Mouse (Mus musculus): ENCODE results near the gene Dlat.
"Not testable (repeated sequence)": the region's sequence is repeated elsewhere in the genome, so short reads cannot be mapped to it uniquely, and the experiment has no call there.

Gene Dlat

GRCm38 (mm10) chr9:50660431-50660830 is 851 bp upstream of the Dlat start:
- DNase-seq (ENCODE audit: low spot score), result peak; percentile 33

- peak; percentile 20 for DNase-seq (ENCODE audit: low spot score)
Measured at GRCm38 (mm10) chr9:50658941-50659388, 615 bp downstream of the Dlat start.

DNA sequence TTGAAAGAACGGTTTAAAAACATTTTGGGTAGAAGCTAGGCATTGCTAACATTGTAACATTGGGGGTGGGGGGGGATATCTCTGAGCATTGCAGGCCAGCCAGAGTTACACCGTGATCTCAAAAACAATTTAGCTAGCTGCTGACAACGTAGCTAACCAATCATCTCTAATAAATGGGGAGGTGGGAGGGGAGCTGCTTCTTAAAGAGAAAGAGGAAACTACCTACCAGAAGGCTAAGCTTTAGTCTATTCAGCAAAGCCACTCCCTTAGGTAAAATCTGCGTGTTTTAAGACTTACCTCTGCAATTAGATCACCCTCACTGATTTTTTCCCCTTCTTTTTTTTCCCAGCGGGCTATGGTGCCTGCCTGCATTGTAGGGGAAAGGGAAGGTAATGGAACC is 1.2 kb downstream of the Dlat start:
- DNase-seq (ENCODE audit: low spot score), result peak; percentile 14

GRCm38 (mm10) chr9:50650503-50650902 is 9.1 kb downstream of the Dlat start:
- no peak for DNase-seq (ENCODE audit: low spot score)

GRCm38 (mm10) chr9:50646826-50647370 is 12.7 kb downstream of the Dlat start:
- no peak for DNase-seq (ENCODE audit: low spot score)

- DNase-seq (ENCODE audit: low spot score), result no peak
Measured at GRCm38 (mm10) chr9:50634270-50634669, 25.3 kb downstream of the Dlat start.

DNA sequence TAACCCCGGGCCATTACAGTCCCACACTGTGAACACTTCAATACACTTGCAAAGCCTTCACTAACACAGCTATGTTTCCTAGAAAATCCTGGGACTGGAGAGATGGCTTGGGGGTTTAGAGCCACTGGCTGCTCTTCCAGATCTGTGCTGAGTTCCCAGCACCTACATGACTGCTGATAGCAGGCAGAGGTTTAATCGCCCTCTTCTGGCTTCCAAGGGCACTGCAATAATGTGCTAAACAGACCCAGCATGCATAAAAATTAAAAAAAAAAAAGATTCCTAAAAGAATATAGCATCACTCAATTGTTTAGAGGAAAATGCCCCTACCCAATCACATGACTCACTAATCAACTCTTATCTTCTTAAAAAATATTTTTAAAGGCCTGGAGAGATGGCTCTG is 26.5 kb downstream of the Dlat start:
- peak; percentile 26 for DNase-seq (ENCODE audit: low spot score)

- DNase-seq (ENCODE audit: low spot score), result no peak
Measured at GRCm38 (mm10) chr9:50632016-50632688, 27.4 kb downstream of the Dlat start.

DNA sequence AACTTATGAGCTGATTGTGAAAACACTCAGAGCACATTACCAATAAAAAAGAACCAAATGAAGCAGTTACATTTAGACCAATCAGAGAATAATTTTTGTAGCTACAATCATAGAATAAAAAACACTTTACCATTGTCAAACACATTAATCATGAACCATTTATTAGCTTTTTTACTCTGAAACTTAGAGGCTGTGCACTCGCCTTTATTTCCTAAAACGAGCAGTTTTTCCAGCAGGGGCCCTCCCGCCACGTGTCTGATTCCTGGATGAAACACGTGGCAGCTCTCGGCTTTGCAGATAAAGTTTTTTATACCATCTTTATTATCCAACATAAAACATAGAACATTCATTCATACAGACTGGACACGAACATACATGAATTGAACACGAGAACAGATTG is 28.7 kb downstream of the Dlat start:
- not testable (repeated sequence) for DNase-seq (ENCODE audit: low spot score)

- DNase-seq (ENCODE audit: low spot score), result no peak
Measured at GRCm38 (mm10) chr9:50617794-50618330, 41.7 kb downstream of the Dlat start.

GRCm38 (mm10) chr9:50616766-50617603 is 42.6 kb downstream of the Dlat start, which contains the start of the genes Pih1d2 and Nkapd1:
Gene Pih1d2, plus strand, starts transcription at chr9:50617321.
Gene Nkapd1, minus strand, starts transcription at chr9:50617464.
- peak; percentile 94 for DNase-seq (ENCODE audit: low spot score)

DNA sequence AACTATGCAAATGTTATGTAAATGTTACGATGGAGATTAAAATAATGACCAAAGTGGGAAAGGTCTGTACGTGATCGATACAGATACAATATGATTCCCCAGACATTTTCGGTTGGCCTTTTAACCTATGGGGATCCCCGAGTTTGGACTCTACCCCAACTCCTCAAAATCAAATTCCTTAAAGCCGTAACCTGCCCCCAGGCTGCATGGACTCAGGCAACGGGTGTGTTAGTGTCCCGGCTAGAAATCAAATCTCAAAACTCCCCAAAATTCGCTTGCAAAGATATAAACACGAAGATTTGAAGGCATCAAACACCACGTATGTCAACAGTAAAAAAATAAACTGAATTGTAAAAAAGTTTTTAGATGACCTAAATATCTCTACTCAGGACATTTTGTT is 43.4 kb downstream of the Dlat start:
- DNase-seq (ENCODE audit: low spot score), result no peak

- DNase-seq (ENCODE audit: low spot score), result no peak
Measured at GRCm38 (mm10) chr9:50612115-50612514, 47.5 kb downstream of the Dlat start.

DNA sequence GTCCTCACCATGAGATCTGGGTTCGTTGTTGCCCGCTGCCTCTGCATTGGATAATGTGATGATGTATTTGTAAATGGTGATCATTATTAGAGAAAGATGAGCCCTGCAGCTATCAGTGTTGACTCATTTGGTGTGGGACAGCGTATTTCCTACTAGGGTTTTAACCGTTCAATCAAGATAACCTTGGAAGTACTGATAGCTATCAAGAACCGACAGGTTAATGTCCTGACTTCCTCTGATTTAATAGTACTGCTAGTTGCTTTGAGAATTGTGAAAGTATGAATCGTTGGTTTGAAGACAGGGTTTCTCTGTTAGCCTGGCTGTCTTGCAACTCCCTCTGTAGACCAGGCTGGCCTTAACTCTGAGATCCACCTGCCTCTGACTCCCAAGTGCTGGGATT is 55.2 kb downstream of the Dlat start:
- DNase-seq (ENCODE audit: low spot score), result no peak

- DNase-seq (ENCODE audit: low spot score), result no peak
Measured at GRCm38 (mm10) chr9:50603998-50604324, 55.6 kb downstream of the Dlat start.

- peak; percentile 97 for DNase-seq (ENCODE audit: low spot score)
Measured at GRCm38 (mm10) chr9:50603189-50603997, 56.2 kb downstream of the Dlat start, which contains the start of the genes Sdhd and Timm8b. Gene Sdhd, minus strand, starts transcription at chr9:50603812. Gene Timm8b, plus strand, starts transcription at chr9:50603910.

DNA sequence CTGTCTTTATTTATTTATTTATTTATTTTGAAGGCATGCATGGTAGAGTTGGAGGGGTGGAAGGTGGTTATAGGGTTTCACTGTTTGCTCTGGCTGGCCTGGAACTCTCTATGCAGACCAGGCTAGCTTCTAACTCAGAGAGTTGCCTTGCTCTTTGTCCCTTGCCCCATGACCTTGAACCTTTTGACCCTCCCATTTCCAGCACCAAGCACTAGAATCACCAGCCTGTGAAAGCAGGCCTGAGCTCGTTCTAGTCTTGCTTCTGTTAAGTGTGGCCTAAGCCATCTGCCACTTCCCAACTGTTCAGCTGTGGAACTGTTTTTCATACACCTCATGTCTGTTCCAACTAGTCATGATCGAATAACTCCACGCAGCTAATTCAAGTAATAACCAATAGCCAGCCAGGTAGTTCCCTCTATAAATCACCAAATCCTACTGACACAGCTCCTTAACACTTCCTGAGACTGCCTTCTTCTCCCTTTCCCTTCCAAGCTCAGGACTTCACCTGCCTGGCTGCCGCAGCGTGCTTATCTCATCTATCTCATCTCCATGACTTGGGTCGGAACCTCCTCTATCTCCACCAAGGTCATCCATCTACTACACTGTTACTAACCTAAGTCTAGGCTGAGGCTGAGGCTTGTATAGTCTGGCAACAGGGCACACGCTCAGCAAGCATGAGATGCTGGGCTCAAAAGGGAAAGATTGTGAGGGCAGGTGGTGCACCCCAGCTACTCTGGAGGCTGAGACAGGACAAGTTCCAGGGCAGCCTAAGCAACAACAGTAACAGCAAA is 57.3 kb downstream of the Dlat start:
- no peak for DNase-seq (ENCODE audit: low spot score)

DNA sequence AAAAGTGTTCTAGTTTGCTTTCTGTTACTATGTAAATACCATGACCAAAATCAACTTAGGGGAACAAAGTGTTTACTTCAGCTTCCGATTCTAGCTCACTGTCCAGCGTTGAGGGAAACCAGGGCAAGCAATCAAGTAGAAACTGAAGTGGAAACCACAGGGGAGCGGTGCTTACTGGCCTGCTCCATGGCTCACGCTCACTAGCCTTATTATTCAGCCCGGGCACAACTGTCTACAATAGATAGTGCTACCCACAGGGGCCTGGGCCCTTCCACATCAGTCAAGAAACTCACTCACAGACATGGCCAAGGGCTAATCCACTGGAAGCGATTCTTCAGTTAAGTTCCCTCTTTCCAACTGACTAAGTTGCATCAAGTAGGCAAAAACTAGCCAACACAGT is 58.0 kb downstream of the Dlat start:
- DNase-seq (ENCODE audit: low spot score), result no peak

- no peak for DNase-seq (ENCODE audit: low spot score)
Measured at GRCm38 (mm10) chr9:50596973-50597372, 62.6 kb downstream of the Dlat start.

- no peak for DNase-seq (ENCODE audit: low spot score)
Measured at GRCm38 (mm10) chr9:50594794-50595417, 64.7 kb downstream of the Dlat start.

Measured in MN1 (cell line).